Mouse (Mus musculus): ENCODE measurements around the gene Akr1b3.
A peak's percentile ranks its signal among the peaks of the same experiment; 100 is the strongest.

The Akr1b3 gene

DNA sequence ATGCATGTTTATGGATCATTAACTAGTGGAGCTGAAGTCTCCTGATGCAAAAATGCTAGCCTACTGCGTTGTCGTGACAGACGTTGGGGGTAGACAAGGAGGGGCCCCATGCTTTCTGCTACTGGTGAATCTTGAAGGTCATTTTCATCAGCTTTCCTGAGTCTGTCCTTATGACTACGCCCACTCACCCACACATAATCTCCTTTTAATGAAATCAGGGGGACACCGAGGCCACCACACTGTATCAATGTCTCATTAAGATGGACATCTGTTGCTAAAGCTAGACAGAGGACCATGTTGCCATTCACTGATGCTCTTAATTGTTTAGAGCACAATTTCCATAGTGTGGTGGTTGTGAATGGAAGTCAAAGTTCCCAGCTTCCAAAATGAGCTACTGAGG is 58.7 kb downstream of the Akr1b3 start:
- DNase-seq (ENCODE audit: low spot score), result peak; percentile 64
